Mouse (Mus musculus): ENCODE measurements around the gene Cyp1a1. TPM values are rescaled to one million over a fixed set of nuclear protein-coding genes. Genes with fewer than 3 reads are reported as not detected.

The Cyp1a1 gene
- total RNA-seq (2021): not detected

GRCm38 (mm10) chr9:57687751-57688150, at the start of gene Cyp1a1:
Cyp1a1 (plus strand) TSS chr9:57687928.
- no peak for DNase-seq

DNA sequence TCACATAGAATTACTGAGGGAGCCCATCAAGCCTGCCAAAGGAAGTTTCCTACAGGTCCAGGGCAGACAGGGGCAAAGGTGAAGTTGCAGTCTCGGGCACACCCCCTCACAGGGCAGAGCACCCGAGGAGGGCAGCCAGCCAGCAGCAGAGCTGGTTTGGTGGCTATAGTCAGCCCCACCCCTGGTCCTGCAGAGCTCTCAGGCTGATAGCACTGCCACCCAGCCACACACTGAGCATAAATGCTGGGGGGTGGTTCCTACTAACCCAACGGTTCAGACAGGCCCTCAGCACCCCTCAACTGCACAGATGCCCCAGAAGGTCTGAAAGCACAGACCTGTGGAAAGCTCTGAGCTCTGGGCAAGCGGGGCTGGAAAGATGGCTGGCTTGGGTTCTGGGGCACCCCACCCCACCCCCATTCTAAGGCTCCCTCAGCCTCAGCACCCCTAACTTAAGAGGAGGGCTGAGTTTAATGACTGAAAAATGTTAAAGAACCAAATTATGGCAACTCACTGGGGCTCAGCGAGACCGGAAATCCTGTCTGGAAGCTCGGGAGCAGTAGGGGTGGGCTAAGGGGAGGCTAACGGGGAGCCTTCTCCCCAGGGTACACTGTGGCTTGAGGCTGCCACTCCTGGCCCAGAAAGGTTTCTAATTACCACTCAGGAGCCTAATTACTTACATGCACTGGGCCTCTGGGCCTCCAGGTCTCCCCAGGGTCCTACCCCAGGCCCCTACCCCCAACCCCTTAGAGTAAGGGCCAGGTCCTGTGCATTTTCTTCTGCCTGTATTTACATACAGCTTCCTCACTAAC, 48.9 kb upstream of the Cyp1a1 start:
- DNase-seq: peak; percentile 54

DNA sequence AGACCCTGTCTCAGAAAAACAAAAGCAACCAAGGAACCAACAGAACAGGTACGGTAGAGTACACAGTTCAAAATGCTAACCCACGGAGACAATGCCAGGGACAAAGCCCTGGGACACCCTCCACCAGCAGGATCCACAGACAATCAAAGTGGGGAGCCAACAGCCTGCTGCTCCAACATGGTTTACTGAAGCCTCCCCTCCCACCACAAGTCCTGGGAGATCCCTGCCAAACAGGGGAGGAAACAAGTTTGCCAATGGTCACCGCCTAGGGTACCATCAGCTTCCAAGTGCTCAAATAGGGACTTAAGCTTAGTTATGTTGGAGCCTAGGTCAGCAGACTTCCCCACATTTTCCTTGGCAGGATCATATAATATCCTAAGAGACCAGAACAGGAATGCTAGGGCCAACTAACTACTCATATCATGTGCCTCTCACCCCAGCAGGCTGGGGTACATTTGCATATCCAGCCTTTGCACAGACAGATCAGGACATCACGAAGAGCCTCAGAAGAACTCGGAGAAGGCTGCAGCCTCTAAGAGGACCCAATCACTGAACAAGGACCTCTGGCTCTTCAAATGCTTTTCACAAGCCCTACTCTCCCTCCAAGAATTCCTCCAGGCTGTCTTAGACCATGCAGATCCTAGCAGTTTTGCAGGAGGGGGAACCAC, 47.9 kb upstream of the Cyp1a1 start:
- no peak for DNase-seq

DNA sequence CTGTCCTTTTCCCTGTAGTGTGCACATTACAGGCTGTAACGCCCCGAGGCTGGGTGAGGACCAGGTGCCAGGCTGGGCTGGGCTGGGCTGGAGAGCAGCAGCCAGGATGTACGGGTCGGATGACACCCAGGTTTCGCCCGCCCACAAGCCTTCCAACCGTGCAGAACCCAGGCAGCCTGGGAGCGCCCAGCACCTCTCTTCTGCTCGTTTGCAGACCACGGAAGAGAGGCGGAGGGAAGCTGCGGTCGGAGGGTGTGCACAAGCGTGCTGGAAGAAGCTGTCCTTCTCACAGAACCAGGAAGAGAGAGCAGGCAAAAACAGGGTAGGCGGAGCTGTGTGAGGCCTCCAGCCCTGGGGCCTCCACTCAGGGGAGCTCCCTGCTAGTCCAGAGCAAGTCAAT, 47.3 kb upstream of the Cyp1a1 start:
- peak; percentile 51 for DNase-seq

DNA sequence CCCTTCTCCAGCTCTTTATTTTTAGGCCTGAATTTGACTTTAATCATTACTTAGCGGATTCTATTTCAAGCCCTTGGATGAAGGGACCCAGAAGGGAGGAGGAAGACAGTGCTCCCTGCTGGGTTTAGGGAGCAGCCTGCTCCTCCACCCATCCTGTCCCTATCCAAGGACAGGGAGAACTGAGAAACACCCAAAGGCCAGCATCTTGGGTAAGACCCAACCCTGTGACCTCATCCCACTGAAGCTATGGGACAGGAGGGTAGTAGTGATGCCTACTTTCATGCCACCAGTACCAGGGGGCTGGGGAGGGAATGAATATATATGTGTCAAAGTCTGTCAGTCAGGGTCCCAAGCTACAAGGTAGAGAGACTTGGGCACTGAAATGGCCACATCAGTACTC, 46.7 kb upstream of the Cyp1a1 start:
- no peak for DNase-seq

- no peak for DNase-seq
Measured at GRCm38 (mm10) chr9:57641775-57642550, 45.8 kb upstream of the Cyp1a1 start.

- no peak for DNase-seq
Measured at GRCm38 (mm10) chr9:57643169-57643855, 44.4 kb upstream of the Cyp1a1 start.

DNA sequence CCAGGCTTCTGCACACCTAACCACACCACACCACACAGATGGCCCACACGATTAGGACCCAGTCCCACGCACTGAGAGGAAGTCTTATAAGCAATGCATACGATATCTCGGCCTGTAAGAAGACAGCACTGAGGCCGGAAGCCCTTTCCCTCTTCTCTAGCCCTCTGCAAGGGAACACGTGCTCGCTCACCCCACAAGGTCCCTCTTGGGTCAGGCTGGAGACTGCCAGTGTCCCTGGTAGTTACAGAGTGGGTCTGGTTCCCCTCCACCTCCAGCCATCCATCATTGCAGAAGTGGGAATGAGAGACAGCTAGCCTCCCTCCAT, 43.9 kb upstream of the Cyp1a1 start:
- no peak for DNase-seq

DNA sequence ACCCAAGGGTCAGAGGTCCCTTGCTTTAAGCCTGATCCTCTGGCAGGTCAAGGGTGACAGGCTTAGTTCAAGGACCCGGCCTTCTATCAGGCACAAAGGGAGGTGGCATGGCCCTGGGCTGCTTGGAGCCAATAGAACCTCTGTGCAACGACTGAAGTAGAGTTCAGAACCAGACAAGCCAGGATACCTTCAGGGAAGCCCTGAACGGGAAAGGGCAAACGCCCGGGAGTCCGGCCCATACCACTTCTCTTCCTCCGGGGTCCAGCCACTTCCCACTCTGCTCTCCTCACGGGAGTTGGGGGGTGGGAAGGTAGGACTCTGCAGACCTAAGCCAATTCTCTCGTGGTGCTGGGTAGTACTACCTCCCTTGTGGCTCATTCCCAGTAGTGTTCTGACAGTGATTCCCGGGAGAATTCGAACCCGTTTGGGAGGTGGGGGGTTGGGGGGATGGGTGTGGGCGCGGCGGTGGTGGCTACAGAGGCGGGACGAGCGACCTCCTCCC, 43.2 kb upstream of the Cyp1a1 start:
- DNase-seq: no peak

DNA sequence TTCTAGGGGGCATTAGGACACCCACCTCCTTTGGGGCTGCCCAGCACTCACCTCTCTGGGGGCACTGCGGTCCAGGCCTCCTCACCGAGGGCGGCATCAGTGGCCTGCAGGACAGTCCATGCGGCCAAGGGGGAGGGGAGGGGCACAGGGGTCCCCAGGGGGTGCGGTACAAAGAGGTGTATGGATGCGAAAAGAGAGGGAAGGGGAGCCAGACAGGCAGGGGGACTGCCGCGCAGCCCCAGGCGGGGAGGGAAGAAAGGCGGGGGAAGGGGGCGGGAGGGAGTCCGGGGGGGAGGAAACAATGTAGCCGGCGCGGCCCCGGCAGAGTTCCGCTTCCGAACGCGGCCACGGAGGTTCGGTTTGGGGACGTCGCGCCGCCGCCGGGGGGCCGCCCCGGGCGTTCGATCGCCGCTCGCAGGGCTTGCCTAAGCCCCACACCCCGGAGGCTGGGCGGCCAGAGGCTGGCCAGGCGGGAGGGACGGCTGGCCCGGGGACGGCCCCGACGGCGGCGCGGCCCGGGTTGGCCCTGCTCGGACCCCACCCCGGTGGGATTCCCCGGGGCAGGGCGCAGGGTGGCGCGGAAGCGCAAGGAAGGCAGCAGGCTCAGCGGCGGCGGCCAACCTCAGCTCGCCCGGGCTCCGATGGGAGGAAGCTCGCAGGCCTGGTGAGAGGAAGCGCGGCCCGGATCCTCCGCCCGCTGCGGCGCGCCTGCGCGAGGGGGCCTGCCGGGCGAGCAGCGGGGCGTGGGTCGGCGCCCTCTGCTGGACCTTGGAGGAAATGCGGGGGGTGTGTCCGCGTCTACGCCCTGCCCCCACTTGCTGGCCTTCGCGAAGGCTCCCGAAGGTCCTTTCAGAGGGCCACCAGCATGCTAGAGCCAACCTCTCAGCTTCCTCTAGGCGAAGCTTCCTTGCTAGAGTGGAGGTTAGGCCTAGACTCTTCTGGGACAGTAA, 42.5 kb upstream of the Cyp1a1 start:
- DNase-seq: peak; percentile 97

GRCm38 (mm10) chr9:57646551-57647103, 41.1 kb upstream of the Cyp1a1 start:
- DNase-seq: no peak

- DNase-seq: no peak
Measured at GRCm38 (mm10) chr9:57647286-57648108, 40.2 kb upstream of the Cyp1a1 start.

DNA sequence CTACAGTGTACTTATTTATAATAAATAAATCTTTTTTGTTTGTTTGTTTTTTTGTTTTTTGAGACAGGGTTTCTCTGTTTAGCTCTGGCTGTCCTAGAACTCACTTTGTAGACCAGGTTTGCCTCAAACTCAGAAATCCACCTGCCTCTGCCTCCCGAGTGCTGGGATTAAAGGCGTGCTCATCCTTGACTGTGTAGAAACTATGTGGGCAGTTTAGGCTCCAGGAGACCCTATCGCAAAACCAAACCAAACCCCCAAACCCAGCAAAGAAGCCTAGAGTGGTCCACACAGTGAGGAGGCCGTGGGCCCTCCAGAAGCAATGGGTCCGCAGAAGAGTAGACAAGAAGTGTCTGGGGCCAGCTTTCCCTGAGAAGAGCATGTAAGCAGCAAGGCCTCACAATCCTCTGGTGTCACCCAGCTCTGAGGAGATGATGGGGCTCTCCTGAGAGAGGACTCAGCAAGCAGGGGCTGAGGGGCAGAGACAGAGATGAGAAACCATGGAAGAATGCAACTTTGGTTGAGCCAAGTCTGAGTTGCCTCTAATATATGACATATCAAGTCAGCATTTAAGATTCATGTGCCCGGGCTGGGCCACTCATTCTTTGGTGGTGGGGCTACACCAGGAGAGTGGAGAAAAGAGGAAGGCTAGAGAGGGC, 37.5 kb upstream of the Cyp1a1 start:
- DNase-seq: no peak

- DNase-seq: no peak
Measured at GRCm38 (mm10) chr9:57650786-57651311, 36.9 kb upstream of the Cyp1a1 start.

DNA sequence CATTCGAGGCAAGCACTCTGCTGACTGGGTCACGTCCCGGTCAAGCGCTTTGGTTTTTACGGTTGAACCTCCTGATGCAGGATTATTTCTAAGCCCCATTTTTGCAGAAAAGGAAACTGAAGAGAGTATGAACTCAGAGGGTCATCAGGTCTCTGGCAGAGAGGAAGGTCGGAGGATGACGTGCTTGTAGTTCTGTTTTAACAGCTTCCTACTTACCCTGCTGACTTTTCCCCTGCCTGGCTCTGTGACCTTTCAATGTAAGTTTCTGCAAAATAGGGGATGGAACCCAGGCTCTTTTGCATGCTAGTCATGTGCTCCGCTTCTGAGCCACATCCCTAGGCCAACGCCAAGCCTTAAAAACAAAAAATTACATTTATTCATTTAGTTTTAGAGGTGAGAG, 35.4 kb upstream of the Cyp1a1 start:
- DNase-seq: no peak

GRCm38 (mm10) chr9:57652855-57653254, 34.9 kb upstream of the Cyp1a1 start:
- DNase-seq: no peak

- no peak for DNase-seq
Measured at GRCm38 (mm10) chr9:57653283-57653682, 34.4 kb upstream of the Cyp1a1 start, which contains the start of gene Csk. Csk (minus strand) TSS chr9:57653631.

- DNase-seq: no peak
Measured at GRCm38 (mm10) chr9:57654966-57655365, 32.8 kb upstream of the Cyp1a1 start.

- peak; percentile 98 for DNase-seq
Measured at GRCm38 (mm10) chr9:57655749-57656148, 32.0 kb upstream of the Cyp1a1 start.

All from heart, postnatal 4 days (tissue).